Mouse (Mus musculus) small intestine, adult 2 months (tissue): ENCODE results near the gene Eml3. TPM values are rescaled to one million over a fixed set of nuclear protein-coding genes. Genes with fewer than 3 reads are reported as not detected.
A peak's percentile ranks its signal among the peaks of the same experiment; 100 is the strongest.

ENCODE experiments used
- H3K27ac ChIP-seq: fragments of 200-500 bp; 2 replicates; pipeline ENCODE4 v1.5.1; 2012; ENCODE audit warnings: low read depth, low read length, control low read depth, inconsistent platforms; ENCODE audit not compliant: insufficient read depth
- H3K27me3 ChIP-seq: fragments of 200-500 bp; 2 replicates; pipeline ENCODE4 v1.6.1; 2012; ENCODE audit warnings: mild to moderate bottlenecking, moderate library complexity, low read length, inconsistent platforms; ENCODE audit not compliant: control insufficient read depth, insufficient read depth
- H3K36me3 ChIP-seq: fragments of 200-500 bp; 2 replicates; pipeline ENCODE4 v1.6.1; 2012; ENCODE audit warnings: mild to moderate bottlenecking, low read length, control low read depth, inconsistent platforms; ENCODE audit not compliant: control insufficient read depth, insufficient read depth
- H3K4me1 ChIP-seq: fragments of 200-500 bp; 2 replicates; pipeline ENCODE4 v1.6.1; 2012; ENCODE audit warnings: low read length, inconsistent platforms, mixed read lengths; ENCODE audit not compliant: control insufficient read depth, insufficient read depth, insufficient read length
- H3K4me3 ChIP-seq: fragments of 200-500 bp; 2 replicates; pipeline ENCODE4 v1.5.1; 2012; ENCODE audit warnings: low read depth, mild to moderate bottlenecking, control low read depth, inconsistent platforms, low read length, moderate library complexity
- CTCF ChIP-seq: fragments of 200-500 bp; IDR thresholded peaks from 2 replicates; pipeline ENCODE4 v1.5.1; 2012; ENCODE audit warnings: low read depth, mild to moderate bottlenecking, control low read depth, inconsistent platforms, low read length, moderate library complexity, mixed read lengths; ENCODE audit not compliant: insufficient replicate concordance, insufficient read length; ENCODE audit errors: extremely low read depth
- POLR2A ChIP-seq: fragments of 200-500 bp; IDR thresholded peaks from 2 replicates; pipeline ENCODE4 v1.6.1; 2012; ENCODE audit warnings: low read depth, mild to moderate bottlenecking, control low read depth, inconsistent platforms, low read length, moderate library complexity
- WGBS: fragments of 180-500 bp; shearing (Covaris S2); methylation state at CpG from one replicate; pipeline ENCODE4 v1.1.7; 2018; 5-methylcytosine and 5-hydroxymethylcytosine counted together
- polyA plus RNA-seq: library from polyadenylated mRNA; depleted of rRNA; stranded (reverse); fragments of >200 nt; gene quantifications from 2 replicates; pipeline ENCODE4 v1.2.3, GENCODE M21; 2012; rRNA removed

Gene Eml3
- polyA plus RNA-seq = 18.4 and 32.2 TPM in 2 replicates

DNA sequence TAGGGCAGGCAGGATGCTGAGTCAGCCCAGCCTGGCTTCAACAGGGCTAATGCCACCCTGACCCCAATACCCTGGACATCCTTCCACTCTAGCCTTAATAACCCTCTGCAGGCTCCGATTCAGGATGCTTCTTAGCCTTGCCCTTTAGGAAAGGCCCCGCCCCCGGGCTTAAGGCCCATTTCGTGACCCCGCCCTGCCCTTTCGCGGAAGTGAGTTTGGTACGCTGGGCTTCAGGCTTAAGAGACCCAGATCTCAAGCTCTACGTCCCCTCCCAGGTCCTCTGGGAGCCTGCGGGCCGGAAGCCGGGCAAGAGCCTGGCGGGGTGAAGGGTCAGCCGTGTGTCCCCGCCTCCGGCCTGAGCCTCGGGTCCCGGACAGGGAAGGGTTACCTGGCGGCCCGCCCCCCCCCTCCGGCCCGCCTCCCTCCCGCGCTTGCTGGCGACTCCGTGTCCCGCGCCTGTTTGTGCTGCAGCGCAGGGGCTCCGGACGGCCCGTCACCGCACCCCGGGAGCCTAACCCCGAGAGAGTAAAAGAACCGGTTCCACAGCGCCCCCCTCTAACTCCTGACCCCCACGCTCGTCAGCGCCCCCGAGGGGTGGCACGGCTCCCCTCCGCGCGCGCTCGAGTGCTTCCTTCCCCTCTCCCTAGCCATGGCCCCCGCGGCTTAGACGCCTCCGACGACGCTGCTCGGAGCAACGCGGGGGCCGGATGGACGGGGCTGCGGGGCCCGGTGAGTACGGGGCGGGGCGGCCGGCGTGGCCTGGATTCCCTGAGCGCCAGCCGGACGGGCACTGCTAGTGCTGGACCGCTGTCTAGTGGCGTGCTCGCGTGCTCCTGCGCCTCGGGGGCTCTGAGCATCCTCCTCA lies at the start of gene Eml3, which contains the start of gene Rom1:
Gene Eml3, plus strand, starts transcription at position 329 of the 865 bp plus-strand sequence.
Gene Rom1, minus strand, starts transcription at position 133 of the 865 bp plus-strand sequence.
- no peaks in the 10 kb centered on the region for H3K27me3 ChIP-seq
- peak within 1 kb of the TSS; percentile 95 for H3K4me3 ChIP-seq
- peaks cover 9% of the 10 kb centered on the region; the same call in 1 of the 2 replicates for H3K36me3 ChIP-seq
- TF ChIP-seq POLR2A (0 out of 2 replicates have a peak, but pooled peaks have one; percentile 49), CTCF (no peak)
- peak within 1 kb of the TSS; percentile 77 for H3K27ac ChIP-seq
- WGBS = under 1% methylated on average over 73 of the region's 74 CpGs
- peaks cover 9% of the 10 kb centered on the region for H3K4me1 ChIP-seq

DNA sequence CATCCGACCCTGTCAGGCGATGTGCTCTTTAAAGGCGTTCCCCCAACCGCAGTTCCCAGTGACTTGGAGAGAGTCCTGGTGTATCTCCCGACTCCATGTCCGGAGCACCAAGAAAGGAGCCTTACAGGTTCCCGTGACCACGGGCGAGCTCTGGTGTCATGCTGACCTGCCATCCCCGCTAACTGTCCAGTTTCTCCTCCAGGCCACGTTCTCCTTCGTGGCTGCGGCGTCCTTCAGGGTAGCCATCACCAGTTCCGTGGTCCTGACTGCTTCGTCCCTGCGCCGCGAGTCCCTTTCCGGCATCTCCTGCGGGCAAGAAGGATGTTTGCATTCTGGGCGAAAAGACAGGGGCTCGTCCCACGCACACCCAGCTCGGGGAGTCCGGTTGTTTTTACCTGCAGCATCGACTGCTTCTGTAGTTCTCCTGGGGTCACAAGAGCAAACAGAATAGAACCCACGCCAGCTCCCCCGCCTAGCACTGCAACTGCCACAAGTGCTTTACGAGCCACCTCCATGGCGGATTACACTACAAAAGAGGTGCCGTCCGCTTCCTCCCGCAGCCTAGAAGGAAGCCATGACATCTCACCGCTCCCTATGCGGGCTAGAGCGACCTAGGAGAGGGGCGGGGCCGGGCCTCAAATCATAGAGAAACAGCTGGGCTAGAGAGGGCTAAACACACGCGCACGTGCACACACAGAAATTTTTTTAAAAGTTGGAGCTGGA lies 48.9 kb upstream of the Eml3 start, which contains the start of gene Uqcc3:
Gene Uqcc3, minus strand, starts transcription at position 613 of the 723 bp plus-strand sequence.
- TF ChIP-seq CTCF (no peak), POLR2A (peak; percentile 82; the same call in 1 of the 2 replicates)
- Histone ChIP-seq H3K36me3 (peaks cover 9% of the 10 kb centered on the region), H3K4me1 (no peaks in the 10 kb centered on the region), H3K27ac (peak within 1 kb of the TSS; percentile 45), H3K27me3 (no peaks in the 10 kb centered on the region), H3K4me3 (peak within 1 kb of the TSS; percentile 84)
- WGBS = under 1% methylated on average over 42 of the region's 42 CpGs

DNA sequence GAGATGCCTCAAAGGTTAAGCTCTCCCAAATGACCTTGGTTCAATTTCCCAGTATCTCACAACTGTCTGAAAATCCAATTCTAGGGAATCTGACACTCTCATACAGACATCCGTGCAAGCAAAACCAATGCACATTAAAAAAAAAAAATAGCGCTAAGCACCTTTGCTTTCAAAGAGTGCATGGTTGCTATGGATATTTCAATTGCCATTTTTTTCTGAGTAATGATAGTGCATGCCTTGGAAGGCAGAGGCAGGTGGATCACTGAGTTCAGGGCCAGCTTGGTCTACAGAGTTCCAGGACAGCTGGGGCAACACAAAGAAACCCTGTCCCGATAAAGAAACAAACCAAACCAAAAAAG lies 48.3 kb upstream of the Eml3 start:
- TF ChIP-seq CTCF (no peak), POLR2A (no peak)
- no peak overlapping the region for H3K27ac ChIP-seq
- no peaks in the 10 kb centered on the region for H3K27me3 ChIP-seq
- peak overlapping the region; percentile 84 for H3K4me3 ChIP-seq
- H3K36me3 ChIP-seq = peaks cover 5% of the 10 kb centered on the region
- WGBS = 4% methylated on average over 3 of the region's 3 CpGs
- no peaks in the 10 kb centered on the region for H3K4me1 ChIP-seq

- Histone ChIP-seq H3K27me3 (no peaks in the 10 kb centered on the region), H3K27ac (no peak within 1 kb of the TSS), H3K36me3 (no peaks in the 10 kb centered on the region), H3K4me3 (no peak within 1 kb of the TSS), H3K4me1 (no peaks in the 10 kb centered on the region; the same call in 1 of the 2 replicates)
- TF ChIP-seq CTCF = no peak
- no peak for TF ChIP-seq POLR2A
- 70% methylated on average over 3 of the region's 3 CpGs for WGBS
Measured at GRCm38 (mm10) chr19:8883616-8884015, 45.7 kb upstream of the Eml3 start, which contains the start of the genes Lbhd1 and Gm49403. Gene Lbhd1 (plus strand): TSS chr19:8883732. Gene Gm49403 (plus strand): TSS chr19:8883930.

- Histone ChIP-seq H3K4me1 (no peaks in the 10 kb centered on the region; the same call in 1 of the 2 replicates), H3K27ac (no peak overlapping the region), H3K4me3 (no peak overlapping the region), H3K36me3 (peaks cover 5% of the 10 kb centered on the region; the same call in 1 of the 2 replicates), H3K27me3 (no peaks in the 10 kb centered on the region)
- TF ChIP-seq CTCF = no peak
- TF ChIP-seq POLR2A = no peak
- 59% methylated on average over 1 of the region's 1 CpGs for WGBS
Measured at GRCm38 (mm10) chr19:8886916-8887584, 42.3 kb upstream of the Eml3 start.

- TF ChIP-seq POLR2A = no peak
- no peak for TF ChIP-seq CTCF
- Histone ChIP-seq H3K27me3 (no peaks in the 10 kb centered on the region), H3K4me1 (no peaks in the 10 kb centered on the region; the same call in 1 of the 2 replicates), H3K36me3 (peaks cover 5% of the 10 kb centered on the region; the same call in 1 of the 2 replicates), H3K27ac (peak overlapping the region; percentile 35), H3K4me3 (peak overlapping the region; percentile 86)
- WGBS = 12% methylated on average over 19 of the region's 19 CpGs
Measured at GRCm38 (mm10) chr19:8887585-8888463, 41.5 kb upstream of the Eml3 start.
